ENCODE assay signal across 21 mouse cellular contexts in the genomic region with DNA sequence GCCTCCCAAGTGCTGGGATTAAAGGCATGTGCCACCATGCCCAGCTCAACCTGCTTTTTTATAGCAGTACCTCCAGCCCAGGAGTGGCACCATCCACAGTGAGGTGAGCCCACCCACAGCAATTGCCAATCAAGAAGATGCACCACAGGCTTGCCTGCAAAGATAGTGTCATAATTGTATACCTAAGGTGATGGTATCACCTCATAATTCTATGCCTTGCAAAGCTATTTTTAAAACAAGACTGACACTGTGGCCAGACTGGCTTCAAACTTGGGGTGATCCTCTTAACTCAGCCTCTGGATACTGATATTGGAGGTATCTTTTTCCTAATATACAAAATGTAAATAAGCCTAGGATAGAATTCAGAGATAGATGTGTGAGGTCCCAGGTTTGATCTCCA. TPM values are rescaled to one million over a fixed set of nuclear protein-coding genes. Genes with fewer than 3 reads are reported as not detected.
"Had no signal": no experiment of that assay in that cellular context is flagged by ENCODE, and none has a peak within 500 bp of the region (broad histone marks: within the 10 kb centered on the region; RNA-seq: fewer than 3 reads in every experiment).

No protein-coding gene starts in this region.

- DNase-seq: retina, postnatal 1 day; right cerebral cortex, adult 18-20 months; right cerebral cortex, postnatal 14 days; right cerebral cortex, postnatal 25 days; right cerebral cortex, postnatal 4 days; spleen, adult 18-20 months; thymus, adult 18-20 months; thymus, adult 2 months; thymus, postnatal 14 days; thymus, postnatal 25 days; thymus, postnatal 36 days; thymus, postnatal 4 days had no signal

- H3K4me2 ChIP-seq: neural tube, embryonic 12.5 days; neural tube, embryonic 13.5 days; neural tube, embryonic 15.5 days; stomach, embryonic 15.5 days had no signal

- H3K4me3 ChIP-seq: neural tube, embryonic 13.5 days; stomach, embryonic 15.5 days had no signal

- H3K27ac ChIP-seq: neural tube, embryonic 12.5 days; neural tube, embryonic 13.5 days; neural tube, embryonic 15.5 days; stomach, embryonic 15.5 days; stomach, postnatal 0 days had no signal

- H3K9ac ChIP-seq: neural tube, embryonic 12.5 days; neural tube, embryonic 13.5 days; neural tube, embryonic 15.5 days; stomach, embryonic 15.5 days had no signal

- H3K36me3 ChIP-seq: neural tube, embryonic 12.5 days; neural tube, embryonic 15.5 days; stomach, embryonic 15.5 days had no signal

RNA-seq across cellular contexts. Expression of a gene that starts 1.1 kb away (rescaled TPM):
- total RNA-seq: neutrophil, adult 5-6 weeks had no signal
- polyA plus RNA-seq: small intestine, adult 2 months; spleen, adult 2 months; thymus, postnatal 0 days had no signal
